Mouse (Mus musculus): Measurements from ENCODE around the gene Crtc1. TPM values are rescaled to one million over a fixed set of nuclear protein-coding genes. Genes with fewer than 3 reads are reported as not detected.
A peak's percentile ranks its signal among the peaks of the same experiment; 100 is the strongest.

The Crtc1 gene
- polyA plus RNA-seq, 1 experiment from 2014 or later: 3.9 TPM

GRCm38 (mm10) chr8:70471856-70472255 is 32.5 kb upstream of the Crtc1 start:
- ATAC-seq (ENCODE audit: low read depth) (no peak), DNase-seq (no peak)
- peaks cover 8% of the 10 kb centered on the region for H3K36me3 ChIP-seq
- 96% methylated on average over 7 of the region's 7 CpGs for WGBS (ENCODE audit: insufficient replicate concordance)
- H3K4me1 ChIP-seq (replicated peaks): peaks cover 57% of the 10 kb centered on the region
- H3K9ac ChIP-seq: no peak overlapping the region
- no peak overlapping the region for H3K4me3 ChIP-seq (replicated peaks)
- H3K9me3 ChIP-seq (replicated peaks): no peaks in the 10 kb centered on the region
- H3K4me2 ChIP-seq: no peak overlapping the region
- H3K27ac ChIP-seq: no peak overlapping the region
- no peaks in the 10 kb centered on the region for H3K27me3 ChIP-seq

DNA sequence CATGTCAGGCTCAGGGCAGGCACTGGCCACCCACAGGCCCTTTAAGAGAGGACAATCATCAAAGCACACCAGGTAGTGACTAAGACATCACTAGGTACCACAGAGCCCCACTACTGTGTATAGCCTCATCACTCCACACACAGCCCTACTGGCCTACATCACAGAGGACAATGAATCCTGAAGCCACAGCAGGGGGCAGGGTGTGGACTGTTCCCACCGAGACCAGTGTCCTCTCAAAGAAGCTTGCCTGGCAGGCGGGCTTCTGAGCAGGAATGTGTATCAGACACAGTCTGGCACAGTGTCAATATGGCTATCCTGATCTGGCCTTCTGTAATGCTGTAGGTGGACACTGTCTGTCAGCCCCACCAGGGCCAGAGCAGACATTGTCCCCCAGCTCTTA is 30.6 kb upstream of the Crtc1 start:
- WGBS (ENCODE audit: insufficient replicate concordance): 69% methylated on average over 2 of the region's 2 CpGs
- Histone ChIP-seq H3K27ac (no peak overlapping the region), H3K9me3 (replicated peaks) (no peaks in the 10 kb centered on the region), H3K9ac (no peak overlapping the region), H3K27me3 (no peaks in the 10 kb centered on the region), H3K4me2 (no peak overlapping the region), H3K4me1 (replicated peaks) (peaks cover 50% of the 10 kb centered on the region), H3K36me3 (peaks cover 12% of the 10 kb centered on the region), H3K4me3 (replicated peaks) (no peak overlapping the region)
- DNase-seq (no peak), ATAC-seq (ENCODE audit: low read depth) (peak; percentile 24; the same call in 1 of the 2 replicates)

DNA sequence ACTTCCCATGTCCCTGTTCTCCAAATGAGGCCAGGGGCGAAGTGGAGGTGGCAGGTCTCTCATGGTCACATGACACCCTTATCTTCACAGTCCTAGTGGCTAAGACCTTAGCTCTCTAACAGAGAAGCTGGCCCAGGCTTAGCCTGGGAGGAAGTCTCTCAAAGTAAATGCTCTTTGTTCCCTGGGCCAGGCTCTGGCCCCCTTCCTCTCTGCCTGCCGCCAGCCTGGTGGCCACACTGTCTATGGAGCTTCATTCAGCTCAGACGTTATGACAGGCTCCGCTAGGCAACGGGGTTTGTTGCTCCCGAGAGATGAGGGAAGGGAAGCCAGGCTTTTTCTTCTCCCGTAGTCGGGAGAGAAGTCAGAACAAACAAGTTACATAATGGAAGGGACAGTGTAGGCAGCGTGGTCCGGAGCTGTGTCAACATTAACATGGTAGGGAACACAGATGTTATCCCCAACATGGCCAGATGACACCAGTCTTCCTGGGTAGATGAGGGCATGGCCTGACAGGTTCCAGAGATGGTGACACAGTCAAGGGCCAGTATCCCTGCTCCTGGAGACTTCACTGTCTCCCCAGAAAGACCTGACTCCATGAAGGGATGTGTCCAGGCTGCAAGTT is 30.0 kb upstream of the Crtc1 start:
- WGBS (ENCODE audit: insufficient replicate concordance): 26% methylated on average over 10 of the region's 10 CpGs
- H3K9me3 ChIP-seq (replicated peaks): no peaks in the 10 kb centered on the region
- H3K27me3 ChIP-seq: no peaks in the 10 kb centered on the region
- no peak overlapping the region for H3K4me3 ChIP-seq (replicated peaks)
- H3K27ac ChIP-seq: peak overlapping the region; percentile 43; the same call in 1 of the 2 replicates
- peak overlapping the region; percentile 21; the same call in 1 of the 2 replicates for H3K4me2 ChIP-seq
- peak; percentile 45 for ATAC-seq (ENCODE audit: low read depth)
- peaks cover 48% of the 10 kb centered on the region for H3K4me1 ChIP-seq (replicated peaks)
- H3K9ac ChIP-seq: no peak overlapping the region; the same call in 1 of the 2 replicates
- no peak for DNase-seq
- H3K36me3 ChIP-seq: peaks cover 14% of the 10 kb centered on the region

GRCm38 (mm10) chr8:70468733-70469132 is 29.4 kb upstream of the Crtc1 start:
- Histone ChIP-seq H3K4me2 (0 out of 2 replicates have a peak overlapping the region, but pooled peaks have one; percentile 21), H3K27me3 (no peaks in the 10 kb centered on the region), H3K27ac (no peak overlapping the region), H3K9ac (no peak overlapping the region), H3K36me3 (peaks cover 12% of the 10 kb centered on the region), H3K9me3 (replicated peaks) (no peaks in the 10 kb centered on the region), H3K4me3 (replicated peaks) (no peak overlapping the region), H3K4me1 (replicated peaks) (peaks cover 46% of the 10 kb centered on the region)
- WGBS (ENCODE audit: insufficient replicate concordance): 82% methylated on average over 4 of the region's 4 CpGs
- ATAC-seq (ENCODE audit: low read depth) (no peak), DNase-seq (no peak)

GRCm38 (mm10) chr8:70467907-70468306 is 28.5 kb upstream of the Crtc1 start:
- H3K27me3 ChIP-seq: no peaks in the 10 kb centered on the region
- H3K36me3 ChIP-seq: peaks cover 12% of the 10 kb centered on the region
- ATAC-seq (ENCODE audit: low read depth) (no peak), DNase-seq (no peak)
- peaks cover 46% of the 10 kb centered on the region for H3K4me1 ChIP-seq (replicated peaks)
- no peak overlapping the region for H3K9ac ChIP-seq
- H3K4me3 ChIP-seq (replicated peaks): no peak overlapping the region
- no peak overlapping the region for H3K27ac ChIP-seq
- H3K9me3 ChIP-seq (replicated peaks): no peaks in the 10 kb centered on the region
- no peak overlapping the region for H3K4me2 ChIP-seq
- WGBS (ENCODE audit: insufficient replicate concordance): 50% methylated on average over 1 of the region's 1 CpGs

GRCm38 (mm10) chr8:70467229-70467725 is 27.9 kb upstream of the Crtc1 start:
- H3K4me1 ChIP-seq (replicated peaks): peaks cover 46% of the 10 kb centered on the region
- H3K4me2 ChIP-seq: no peak overlapping the region
- WGBS (ENCODE audit: insufficient replicate concordance): 69% methylated on average over 5 of the region's 5 CpGs
- H3K27ac ChIP-seq: no peak overlapping the region
- no peak overlapping the region for H3K9ac ChIP-seq
- H3K36me3 ChIP-seq: peaks cover 12% of the 10 kb centered on the region
- no peaks in the 10 kb centered on the region for H3K9me3 ChIP-seq (replicated peaks)
- ATAC-seq (ENCODE audit: low read depth) (0 out of 2 replicates have a peak, but pooled peaks have one; percentile 14), DNase-seq (no peak)
- no peaks in the 10 kb centered on the region for H3K27me3 ChIP-seq
- no peak overlapping the region for H3K4me3 ChIP-seq (replicated peaks)

GRCm38 (mm10) chr8:70466771-70467170 is 27.4 kb upstream of the Crtc1 start:
- Histone ChIP-seq H3K9ac (no peak overlapping the region), H3K27ac (no peak overlapping the region), H3K4me1 (replicated peaks) (peaks cover 46% of the 10 kb centered on the region), H3K27me3 (no peaks in the 10 kb centered on the region), H3K4me3 (replicated peaks) (no peak overlapping the region), H3K36me3 (peaks cover 12% of the 10 kb centered on the region), H3K4me2 (no peak overlapping the region), H3K9me3 (replicated peaks) (no peaks in the 10 kb centered on the region)
- ATAC-seq (ENCODE audit: low read depth) (no peak), DNase-seq (no peak)
- WGBS (ENCODE audit: insufficient replicate concordance): 77% methylated on average over 11 of the region's 11 CpGs

GRCm38 (mm10) chr8:70466305-70466704 is 26.9 kb upstream of the Crtc1 start:
- 83% methylated on average over 4 of the region's 4 CpGs for WGBS (ENCODE audit: insufficient replicate concordance)
- DNase-seq: no peak

GRCm38 (mm10) chr8:70465701-70466100 is 26.3 kb upstream of the Crtc1 start:
- no peak for ATAC-seq (ENCODE audit: low read depth)
- H3K4me3 ChIP-seq (replicated peaks): no peak overlapping the region
- H3K27me3 ChIP-seq: no peaks in the 10 kb centered on the region
- DNase-seq: no peak
- no peak overlapping the region for H3K27ac ChIP-seq
- H3K9ac ChIP-seq: no peak overlapping the region
- no peaks in the 10 kb centered on the region for H3K9me3 ChIP-seq (replicated peaks)
- peaks cover 52% of the 10 kb centered on the region for H3K4me1 ChIP-seq (replicated peaks)
- 92% methylated on average over 4 of the region's 4 CpGs for WGBS (ENCODE audit: insufficient replicate concordance)
- H3K36me3 ChIP-seq: peaks cover 12% of the 10 kb centered on the region
- H3K4me2 ChIP-seq: no peak overlapping the region

More at GRCm38 (mm10) chr8:70466305-70466704, 26.9 kb upstream of the Crtc1 start:
- H3K9ac ChIP-seq: no peak overlapping the region
- no peaks in the 10 kb centered on the region for H3K27me3 ChIP-seq
- no peak overlapping the region for H3K4me2 ChIP-seq
- H3K9me3 ChIP-seq (replicated peaks): no peaks in the 10 kb centered on the region
- no peak overlapping the region for H3K27ac ChIP-seq
- H3K4me3 ChIP-seq (replicated peaks): no peak overlapping the region
- H3K4me1 ChIP-seq (replicated peaks): peaks cover 49% of the 10 kb centered on the region
- no peak for ATAC-seq (ENCODE audit: low read depth)
- peaks cover 12% of the 10 kb centered on the region for H3K36me3 ChIP-seq

GRCm38 (mm10) chr8:70464162-70464561 is 24.8 kb upstream of the Crtc1 start:
- peaks cover 37% of the 10 kb centered on the region for H3K4me1 ChIP-seq (replicated peaks)
- WGBS (ENCODE audit: insufficient replicate concordance): 80% methylated on average over 6 of the region's 6 CpGs

DNA sequence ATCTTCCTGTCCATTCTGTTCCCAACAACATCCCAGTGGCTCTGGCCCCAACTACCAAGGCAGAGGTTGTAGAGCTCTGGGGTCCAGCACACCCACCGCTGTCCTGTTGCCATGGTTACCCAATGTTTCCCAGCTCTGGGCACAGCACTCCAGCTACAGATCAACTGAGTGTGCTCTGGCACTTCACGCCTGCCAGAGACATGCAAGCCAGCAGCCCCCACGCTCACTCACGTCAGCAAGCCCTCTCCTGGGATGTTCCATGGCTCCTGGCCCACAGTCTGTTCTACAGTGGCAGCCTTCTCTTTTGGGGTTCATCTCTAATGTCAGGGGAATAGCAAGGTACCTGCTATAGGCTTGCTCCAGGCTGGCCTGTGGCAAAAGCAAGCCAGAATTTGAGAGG is 23.9 kb upstream of the Crtc1 start:
- Histone ChIP-seq H3K4me3 (replicated peaks) (no peak overlapping the region), H3K9ac (no peak overlapping the region), H3K4me1 (replicated peaks) (peaks cover 32% of the 10 kb centered on the region), H3K36me3 (peaks cover 17% of the 10 kb centered on the region), H3K27ac (no peak overlapping the region), H3K9me3 (replicated peaks) (peaks cover 4% of the 10 kb centered on the region; the same call in 1 of the 2 replicates), H3K27me3 (no peaks in the 10 kb centered on the region), H3K4me2 (no peak overlapping the region)
- no peak for ATAC-seq (ENCODE audit: low read depth)
- no peak for DNase-seq
- 85% methylated on average over 4 of the region's 4 CpGs for WGBS (ENCODE audit: insufficient replicate concordance)

More at GRCm38 (mm10) chr8:70464162-70464561, 24.8 kb upstream of the Crtc1 start:
- H3K9me3 ChIP-seq (replicated peaks): peaks cover 4% of the 10 kb centered on the region; the same call in 1 of the 2 replicates
- H3K27ac ChIP-seq: no peak overlapping the region
- ATAC-seq (ENCODE audit: low read depth) (no peak), DNase-seq (no peak)
- no peaks in the 10 kb centered on the region for H3K27me3 ChIP-seq
- no peak overlapping the region for H3K9ac ChIP-seq
- no peak overlapping the region for H3K4me2 ChIP-seq
- peaks cover 17% of the 10 kb centered on the region for H3K36me3 ChIP-seq
- H3K4me3 ChIP-seq (replicated peaks): no peak overlapping the region

DNA sequence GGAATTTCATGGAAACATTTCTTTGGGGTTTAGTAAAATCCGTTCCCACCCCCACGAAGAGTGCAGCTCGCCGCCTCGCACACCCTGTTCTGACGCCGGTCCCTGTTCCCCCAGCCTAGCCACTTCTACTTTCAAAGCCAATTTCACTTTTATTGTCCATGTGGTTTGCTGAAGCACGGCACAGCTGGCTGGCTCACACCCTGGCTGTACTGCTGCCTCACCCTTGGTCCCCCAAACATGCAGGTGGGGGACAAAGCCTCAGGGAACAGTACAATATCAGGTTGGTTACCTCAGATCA is 23.1 kb upstream of the Crtc1 start:
- Histone ChIP-seq H3K27ac (no peak overlapping the region), H3K36me3 (peaks cover 17% of the 10 kb centered on the region), H3K4me2 (no peak overlapping the region), H3K4me3 (replicated peaks) (no peak overlapping the region), H3K9me3 (replicated peaks) (peaks cover 4% of the 10 kb centered on the region; the same call in 1 of the 2 replicates), H3K9ac (no peak overlapping the region), H3K4me1 (replicated peaks) (peaks cover 32% of the 10 kb centered on the region), H3K27me3 (no peaks in the 10 kb centered on the region)
- 86% methylated on average over 8 of the region's 8 CpGs for WGBS (ENCODE audit: insufficient replicate concordance)
- ATAC-seq (ENCODE audit: low read depth): no peak
- no peak for DNase-seq

Measured in liver, embryonic 13.5 days (tissue).